Mouse (Mus musculus): ENCODE data around the gene Cklf.

DNA sequence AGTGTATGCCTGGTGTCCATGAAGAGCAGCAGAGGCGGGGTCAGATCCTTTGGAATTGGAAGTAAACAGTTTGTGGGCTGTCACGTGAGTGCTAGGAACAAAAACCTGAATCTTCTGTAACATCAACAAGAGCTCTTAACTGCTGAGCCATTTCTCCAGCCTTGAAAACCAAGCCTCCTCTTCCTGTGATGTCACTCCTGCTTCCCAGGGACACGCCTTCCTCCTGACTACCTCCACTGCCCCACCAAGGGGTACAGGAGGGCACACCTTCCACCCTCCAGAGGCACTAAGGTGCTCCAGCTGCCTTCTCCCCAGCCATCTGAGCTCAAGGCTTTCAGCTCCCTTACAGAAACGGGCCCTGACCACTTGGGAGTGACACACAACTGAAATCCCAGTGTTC, 4.0 kb upstream of the Cklf start:
- TF ChIP-seq MAX (IDR thresholded peaks at IDR 0.05; ENCODE audit: low read length) (no peak), NRF1 (IDR thresholded peaks at IDR 0.05; ENCODE audit: low read depth, low read length) (no peak), POLR2AphosphoS2 (IDR thresholded peaks at IDR 0.05; ENCODE audit: low read depth, low read length) (no peak), ZKSCAN1 (IDR thresholded peaks at IDR 0.05; ENCODE audit: borderline replicate concordance, low read depth, low read length) (no peak), E2F4 (IDR thresholded peaks at IDR 0.05; ENCODE audit: insufficient replicate concordance, low read depth, low read length) (no peak), POLR2A (IDR thresholded peaks at IDR 0.05; ENCODE audit: low read depth, low read length) (no peak), CTCF (conservative IDR thresholded peaks at IDR 0.05 in 1 of 2, IDR thresholded peaks at IDR 0.05 in 1 of 2; ENCODE audit: low read depth in 2 of 2, low read length in 2 of 2) (no peak)

Measured in CH12.LX (cell line).